ENCODE assay signal across 8 mouse cellular contexts in genomic region chr2:84556888-84557514, GRCm38 (mm10).
DNase-seq lines count a peak whose midpoint lies in the region; ATAC-seq and TF ChIP-seq lines count a peak whose summit lies in the region.

No protein-coding gene starts in this region.

- H3K4me1 ChIP-seq in CH12.LX (ENCODE audit: control insufficient read depth in 1 of 2, insufficient read depth in 2 of 2), result peaks cover 0 to 5% of the 10 kb centered on the region in 2 experiments; a peak in 1 of 4 replicates
- no peaks in the 10 kb centered on the region for H3K4me1 ChIP-seq in thymus, adult 2 months (replicated peaks; ENCODE audit: control insufficient read depth, insufficient read depth, low read length)

- H3K36me3 ChIP-seq in CH12.LX (replicated peaks in 1 of 2; ENCODE audit: control insufficient read depth in 1 of 2, insufficient read depth in 1 of 2, low read length in 1 of 2), result no peaks in the 10 kb centered on the region
- H3K36me3 ChIP-seq in thymus, adult 2 months (ENCODE audit: control insufficient read depth, insufficient read depth, low read length), result no peaks in the 10 kb centered on the region

- ATAC-seq in activated CD4-positive, CD25-positive, alpha-beta regulatory T cell, adult 4 months, result no peak

- H3K27me3 ChIP-seq in CH12.LX (replicated peaks), result no peaks in the 10 kb centered on the region
- no peaks in the 10 kb centered on the region for H3K27me3 ChIP-seq in thymus, adult 2 months (ENCODE audit: control insufficient read depth, insufficient read depth, low read length)

- peak; percentile 39 for TF ChIP-seq RAD21 in CH12.LX (IDR thresholded peaks at IDR 0.05; ENCODE audit: low read depth, low read length)

- no peak overlapping the region for H3K4me3 ChIP-seq in CH12.LX (replicated peaks in 1 of 3; ENCODE audit: low read depth in 2 of 3, low read length in 2 of 3, poor library complexity in 1 of 3)
- no peak overlapping the region for H3K4me3 ChIP-seq in thymus, adult 2 months (ENCODE audit: control insufficient read depth, insufficient read depth, low read length)

- dilution Hi-C loops in CH12.LX (cut with MboI; ENCODE audit: extremely low pct_ligation_motif_present, extremely low pct_unique_long_range_greater_than_20kb, low sequenced_read_pairs), result no loop called here

- TF ChIP-seq POLR2A in CH12.LX (IDR thresholded peaks at IDR 0.05; ENCODE audit: low read depth, low read length), result no peak
- TF ChIP-seq POLR2A in thymus, adult 2 months (IDR thresholded peaks at IDR 0.05; ENCODE audit: control insufficient read depth, extremely low read depth, insufficient read depth, low read length, poor library complexity), result no peak

- WGBS in thymus, adult 2 months, result 60% methylated on average over 10 of the region's 10 CpGs

- peak overlapping the region; percentile 59; the same call in 1 of the 2 replicates for H3K4me2 ChIP-seq in CH12.LX (ENCODE audit: insufficient read depth, low read depth, poor library complexity, severe bottlenecking)

- DNase-seq in cerebellum, postnatal 14 days, result peak; percentile 16 to 20
- DNase-seq in cerebellum, adult 11 months, result no peak
- peak; percentile 7 for DNase-seq in CH12.LX (ENCODE audit: extremely low read depth)
- DNase-seq in fibroblast of lung, adult 2 months (ENCODE audit: low read depth), result peak; percentile 45
- peak; percentile 29 for DNase-seq in kidney, postnatal 10 days
- peak; percentile 22 for DNase-seq in lung, postnatal 25 days (ENCODE audit: low spot score)
- no peak for DNase-seq in thymus, adult 2 months

- in situ Hi-C loops in CH12.LX (cut with MboI; ENCODE audit: low pct_ligation_motif_present, low pct_unique_long_range_greater_than_20kb, low sequenced_read_pairs), result no loop called here

- TF ChIP-seq EP300 in CH12.LX (IDR thresholded peaks at IDR 0.05; ENCODE audit: low read length), result no peak

- no peak overlapping the region for H3K27ac ChIP-seq in CH12.LX (ENCODE audit: insufficient read depth, low read depth)
- no peak overlapping the region for H3K27ac ChIP-seq in thymus, adult 2 months (ENCODE audit: control insufficient read depth, insufficient read depth, low read length)

- no peaks in the 10 kb centered on the region for H3K9me3 ChIP-seq in CH12.LX (replicated peaks; ENCODE audit: low read length)

- no peaks in the 10 kb centered on the region for H3K79me2 ChIP-seq in CH12.LX (replicated peaks; ENCODE audit: control insufficient read depth, extremely low read depth, insufficient read depth, poor library complexity, severe bottlenecking)

- H3K9ac ChIP-seq in CH12.LX (ENCODE audit: insufficient read depth, low read depth), result no peak overlapping the region

- peak in 1 of 2 experiments; percentile 50; a peak in 2 of 4 replicates for TF ChIP-seq CTCF in CH12.LX (conservative IDR thresholded peaks at IDR 0.05 in 1 of 2, IDR thresholded peaks at IDR 0.05 in 1 of 2; ENCODE audit: low read depth in 2 of 2, low read length in 2 of 2)
- TF ChIP-seq CTCF in thymus, adult 2 months (IDR thresholded peaks at IDR 0.05; ENCODE audit: borderline replicate concordance, control insufficient read depth, extremely low read depth, insufficient read depth, low read length, poor library complexity), result no peak

TF ChIP-seq in CH12.LX, 34 proteins besides CTCF, POLR2A, EP300 and RAD21:
- TF ChIP-seq SMC3 (IDR thresholded peaks at IDR 0.05; ENCODE audit: low read depth, low read length) (peak; percentile 41), KAT2A (IDR thresholded peaks at IDR 0.05; ENCODE audit: insufficient replicate concordance, low read length) (no peak)
TF ChIP-seq in CH12.LX: peak in this region for 1.

Comparison
In these comparisons a context has a peak if more than half of its experiments do, and no peak if none do; other contexts are left out.
1. DNase-seq: peak in cerebellum, postnatal 14 days (2 of 2), CH12.LX (single experiment), fibroblast of lung, adult 2 months (single experiment), kidney, postnatal 10 days (single experiment) and lung, postnatal 25 days (single experiment); none in cerebellum, adult 11 months (single experiment) and thymus, adult 2 months (single experiment).